Mouse (Mus musculus) lung, embryonic 14.5 days (tissue): ENCODE results near the gene Dnmt1. TPM values are rescaled to one million over a fixed set of nuclear protein-coding genes. Genes with fewer than 3 reads are reported as not detected.
A peak's percentile ranks its signal among the peaks of the same experiment; 100 is the strongest.

ENCODE experiments used
- ATAC-seq: fragments of 200-750 bp; cut with Nextera tagmentation; 2 replicates; pipeline ENCODE4 v1.8.0; 2017; ENCODE audit warnings: mild to moderate bottlenecking, moderate TSS enrichment, moderate library complexity; ENCODE audit not compliant: insufficient read depth
- DNase-seq: peaks from one replicate; pipeline ENCODE4 v3.0.0-alpha.2; 2015
- H3K27ac ChIP-seq: fragments of 300-500 bp; sonication (generic); 2 replicates; pipeline ENCODE4 v1.5.1; 2014; ENCODE audit warnings: low read depth, mild to moderate bottlenecking, moderate library complexity
- H3K27me3 ChIP-seq: fragments of 300-500 bp; sonication (generic); 2 replicates; pipeline ENCODE4 v1.6.1; 2014; ENCODE audit warnings: low read length, control low read depth; ENCODE audit not compliant: insufficient read depth
- H3K36me3 ChIP-seq: fragments of 300-500 bp; sonication (generic); 2 replicates; pipeline ENCODE4 v1.6.1; 2014; ENCODE audit warnings: control low read depth; ENCODE audit not compliant: insufficient read depth
- H3K4me1 ChIP-seq: fragments of 300-500 bp; sonication (generic); 2 replicates; pipeline ENCODE4 v1.6.1; 2014; ENCODE audit warnings: antibody characterized with exemption, control low read depth; ENCODE audit not compliant: insufficient read depth
- H3K4me2 ChIP-seq: fragments of 300-500 bp; sonication (generic); 2 replicates; pipeline ENCODE4 v1.6.1; 2014; ENCODE audit warnings: mild to moderate bottlenecking
- H3K4me3 ChIP-seq: fragments of 300-500 bp; sonication (generic); 2 replicates; pipeline ENCODE4 v1.5.1; 2014; ENCODE audit warnings: low read depth, low read length
- H3K9ac ChIP-seq: fragments of 300-500 bp; sonication (generic); 2 replicates; pipeline ENCODE4 v1.6.1; 2014
- H3K9me3 ChIP-seq: fragments of 300-500 bp; sonication (generic); 2 replicates; pipeline ENCODE4 v1.6.1; 2016; ENCODE audit warnings: low read depth, low read length, control low read depth
- CTCF ChIP-seq: IDR thresholded peaks from 2 replicates; pipeline ENCODE4 v1.5.1; 2016; ENCODE audit warnings: antibody characterized with exemption, low read depth
- WGBS: fragments of 180-500 bp; shearing (Covaris S2); extraction: QIAGEN DNeasy Blood & Tissue Kit; methylation state at CpG from one replicate; pipeline ENCODE4 v1.1.7; 2014; 5-methylcytosine and 5-hydroxymethylcytosine counted together
- polyA plus RNA-seq: library from polyadenylated mRNA; unstranded; fragments of >200 nt; fragmentation: Nextera tagmentation; extraction: Ambion mirVana; gene quantifications from 2 replicates; pipeline ENCODE4 v1.2.1, GENCODE M21; 2014

Dnmt1 gene
- polyA plus RNA-seq: 77.0 and 82.1 TPM in 2 replicates

DNA sequence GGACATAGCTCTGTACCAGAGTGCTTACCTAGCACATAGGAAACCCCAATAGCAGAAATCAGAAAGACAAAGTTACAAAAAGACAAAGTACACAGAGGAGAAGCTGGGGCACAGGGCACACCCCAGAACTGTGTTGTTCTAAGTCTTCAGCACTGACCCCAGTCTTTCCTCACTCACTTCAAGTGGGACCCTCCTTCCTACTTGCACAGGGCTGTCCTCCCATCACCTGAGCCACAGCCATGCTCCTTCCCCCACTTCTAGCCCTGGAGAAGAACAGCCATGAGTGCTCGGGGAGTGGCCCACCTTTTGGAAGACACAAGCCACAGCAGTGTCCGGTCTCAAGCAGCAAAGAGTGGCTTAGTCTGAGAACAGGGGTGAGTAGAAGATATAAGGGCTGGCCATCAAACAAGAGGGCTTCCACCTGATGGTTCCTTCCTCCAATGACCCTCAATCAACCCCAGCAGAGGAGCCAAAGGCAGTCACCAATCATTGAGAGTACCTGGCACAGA, at the start of gene Dnmt1:
Gene Dnmt1 (minus strand): TSS at position 459 of the 509 bp plus-strand sequence.
- Histone ChIP-seq H3K4me3 (no peak within 1 kb of the TSS), H3K9me3 (no peaks in the 10 kb centered on the region), H3K4me2 (no peak within 1 kb of the TSS), H3K27me3 (no peaks in the 10 kb centered on the region), H3K27ac (no peak within 1 kb of the TSS), H3K4me1 (no peaks in the 10 kb centered on the region), H3K9ac (no peak within 1 kb of the TSS), H3K36me3 (peaks cover 10% of the 10 kb centered on the region; the same call in 1 of the 2 replicates)
- 81% methylated on average over 2 of the region's 2 CpGs for WGBS
- ATAC-seq (no peak), DNase-seq (no peak)
- no peak for TF ChIP-seq CTCF

DNA sequence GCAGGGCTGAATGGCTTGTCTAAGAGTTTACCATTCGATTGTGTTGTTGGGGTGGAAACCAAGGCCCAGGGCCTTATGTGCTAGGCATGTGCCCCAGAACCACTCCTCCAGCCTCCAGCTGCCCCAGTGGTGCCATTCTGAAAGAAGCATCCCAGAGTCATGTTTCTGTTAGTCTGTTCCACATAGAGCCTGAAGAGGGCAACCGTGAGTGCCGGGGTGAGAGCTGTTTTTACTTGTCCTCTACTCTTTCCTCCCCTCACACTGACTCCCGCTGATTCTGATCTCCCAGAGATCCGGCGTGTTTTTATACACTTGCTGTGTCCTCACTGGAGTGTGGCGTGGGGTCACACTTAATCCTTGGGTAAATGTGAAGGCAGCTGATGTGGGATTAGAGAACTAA, 48.3 kb upstream of the Dnmt1 start:
- Histone ChIP-seq H3K27me3 (no peaks in the 10 kb centered on the region), H3K4me1 (no peaks in the 10 kb centered on the region), H3K9ac (no peak overlapping the region), H3K27ac (no peak overlapping the region), H3K4me2 (no peak overlapping the region), H3K9me3 (no peaks in the 10 kb centered on the region), H3K4me3 (no peak overlapping the region), H3K36me3 (peaks cover 45% of the 10 kb centered on the region)
- ATAC-seq: no peak
- no peak for DNase-seq
- 79% methylated on average over 7 of the region's 7 CpGs for WGBS
- peak; percentile 21; the same call in 1 of the 2 replicates for TF ChIP-seq CTCF

DNA sequence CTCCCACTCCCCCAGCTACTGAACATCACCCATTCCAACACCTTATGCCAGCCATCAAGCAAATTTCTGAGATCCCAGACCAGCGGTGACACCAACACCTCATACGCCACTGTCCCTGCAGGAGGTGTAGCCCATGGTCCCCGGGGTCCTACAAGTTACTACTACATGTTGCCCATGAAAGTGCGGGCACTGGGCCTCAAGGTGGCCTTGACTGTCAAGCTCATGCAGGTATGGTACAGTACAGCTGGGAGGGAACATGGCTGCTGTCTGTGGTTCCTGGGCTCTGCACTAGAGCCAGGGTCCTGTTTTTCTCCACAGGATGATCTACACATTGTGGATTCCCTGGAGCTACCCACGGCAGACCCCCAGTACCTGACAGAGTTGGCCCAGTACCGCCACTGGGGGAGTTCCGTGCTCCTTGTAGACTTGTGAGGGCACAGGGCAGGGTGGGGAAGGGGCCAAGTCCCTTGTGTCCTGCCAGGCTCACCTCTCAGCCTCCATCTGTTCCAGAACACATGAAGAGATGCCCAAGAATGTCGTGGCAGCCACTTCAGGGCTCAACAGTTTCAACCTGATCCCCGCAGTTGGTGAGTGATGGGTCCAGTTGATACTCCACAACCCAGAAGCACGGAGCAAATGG, 47.7 kb upstream of the Dnmt1 start:
- H3K4me2 ChIP-seq: no peak overlapping the region
- no peak overlapping the region for H3K4me3 ChIP-seq
- H3K9ac ChIP-seq: no peak overlapping the region
- DNase-seq (no peak), ATAC-seq (no peak)
- H3K27me3 ChIP-seq: no peaks in the 10 kb centered on the region
- no peak for TF ChIP-seq CTCF
- H3K4me1 ChIP-seq: no peaks in the 10 kb centered on the region
- 92% methylated on average over 10 of the region's 10 CpGs for WGBS
- H3K9me3 ChIP-seq: no peaks in the 10 kb centered on the region
- peaks cover 45% of the 10 kb centered on the region for H3K36me3 ChIP-seq
- no peak overlapping the region for H3K27ac ChIP-seq

DNA sequence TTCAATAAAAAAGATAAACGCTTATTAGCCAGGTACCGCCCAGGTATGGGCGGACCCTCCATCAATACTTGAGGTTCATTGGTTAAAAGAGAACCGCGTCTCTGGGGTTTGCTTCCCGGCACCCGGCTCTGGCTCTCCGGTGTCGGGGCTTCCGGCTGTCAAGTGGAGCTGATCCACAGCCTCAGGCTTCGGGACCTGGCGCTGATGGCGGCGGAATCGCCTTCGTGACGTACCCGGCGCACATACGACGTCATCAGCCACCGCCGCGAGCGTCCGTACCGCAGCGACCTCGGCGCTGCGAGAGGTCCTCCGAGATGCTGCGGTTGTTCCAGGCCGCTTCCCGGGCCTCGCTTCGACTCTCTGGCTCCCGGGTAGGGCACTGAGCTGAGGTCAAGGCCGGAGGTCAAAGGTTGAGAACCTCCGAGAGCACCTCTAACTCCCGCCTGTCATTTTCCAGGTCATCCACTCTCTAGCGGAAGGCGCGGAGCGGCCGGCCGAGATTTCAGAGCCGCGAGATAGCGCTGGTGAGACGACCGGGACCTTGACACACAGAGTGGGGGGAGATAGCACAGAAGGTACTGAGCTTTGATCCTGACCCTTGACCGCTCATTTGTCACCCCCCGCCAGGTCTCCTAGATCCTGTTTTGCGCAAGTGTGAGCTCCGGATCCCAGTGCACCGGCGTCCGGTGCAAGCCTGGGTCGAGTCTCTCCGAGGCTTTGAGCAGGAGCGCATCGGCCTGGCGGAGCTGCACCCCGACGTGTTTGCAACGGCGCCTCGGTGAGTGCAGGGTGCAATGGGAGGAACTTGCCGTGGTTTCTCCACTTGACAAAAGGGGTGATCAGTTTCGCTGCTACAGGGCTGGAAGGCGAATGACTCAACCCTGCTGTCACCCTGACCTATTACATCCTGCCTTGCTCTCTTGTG, 43.2 kb upstream of the Dnmt1 start, which contains the start of gene Mrpl4:
Gene Mrpl4 (plus strand): TSS at position 112 of the 925 bp plus-strand sequence.
- no peaks in the 10 kb centered on the region for H3K27me3 ChIP-seq
- peaks cover 31% of the 10 kb centered on the region for H3K36me3 ChIP-seq
- TF ChIP-seq CTCF: no peak
- peak within 1 kb of the TSS; percentile 89 for H3K4me2 ChIP-seq
- under 1% methylated on average over 72 of the region's 72 CpGs for WGBS
- peak within 1 kb of the TSS; percentile 78 for H3K4me3 ChIP-seq
- ATAC-seq (peak; percentile 88), DNase-seq (peak; percentile 96)
- no peaks in the 10 kb centered on the region for H3K4me1 ChIP-seq
- H3K9me3 ChIP-seq: no peaks in the 10 kb centered on the region
- H3K27ac ChIP-seq: peak within 1 kb of the TSS; percentile 84
- peak within 1 kb of the TSS; percentile 85 for H3K9ac ChIP-seq

DNA sequence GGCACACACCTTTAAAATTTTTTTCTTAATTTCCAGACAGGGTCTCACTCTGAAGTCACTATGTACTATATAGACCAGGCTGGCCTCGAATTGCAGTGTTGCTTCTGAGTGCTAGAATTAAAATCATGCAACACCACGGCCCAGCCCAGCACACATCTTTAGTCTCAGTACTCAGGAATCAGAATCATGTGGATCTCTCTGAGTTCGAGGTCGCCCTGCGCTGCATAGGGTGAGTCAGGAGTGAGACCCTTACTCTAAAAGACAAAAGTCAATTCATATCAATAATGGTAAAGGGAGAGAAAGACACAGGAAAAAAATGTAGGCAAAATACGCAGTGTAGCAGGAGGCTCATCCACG, 42.6 kb upstream of the Dnmt1 start:
- Histone ChIP-seq H3K4me3 (peak overlapping the region; percentile 78), H3K4me2 (peak overlapping the region; percentile 89), H3K9me3 (no peaks in the 10 kb centered on the region), H3K9ac (peak overlapping the region; percentile 85), H3K36me3 (peaks cover 25% of the 10 kb centered on the region), H3K27ac (peak overlapping the region; percentile 84), H3K27me3 (no peaks in the 10 kb centered on the region), H3K4me1 (no peaks in the 10 kb centered on the region)
- 10% methylated on average over 7 of the region's 7 CpGs for WGBS
- DNase-seq (peak; percentile 33), ATAC-seq (0 out of 2 replicates have a peak, but pooled peaks have one; percentile 24)
- TF ChIP-seq CTCF: no peak

DNA sequence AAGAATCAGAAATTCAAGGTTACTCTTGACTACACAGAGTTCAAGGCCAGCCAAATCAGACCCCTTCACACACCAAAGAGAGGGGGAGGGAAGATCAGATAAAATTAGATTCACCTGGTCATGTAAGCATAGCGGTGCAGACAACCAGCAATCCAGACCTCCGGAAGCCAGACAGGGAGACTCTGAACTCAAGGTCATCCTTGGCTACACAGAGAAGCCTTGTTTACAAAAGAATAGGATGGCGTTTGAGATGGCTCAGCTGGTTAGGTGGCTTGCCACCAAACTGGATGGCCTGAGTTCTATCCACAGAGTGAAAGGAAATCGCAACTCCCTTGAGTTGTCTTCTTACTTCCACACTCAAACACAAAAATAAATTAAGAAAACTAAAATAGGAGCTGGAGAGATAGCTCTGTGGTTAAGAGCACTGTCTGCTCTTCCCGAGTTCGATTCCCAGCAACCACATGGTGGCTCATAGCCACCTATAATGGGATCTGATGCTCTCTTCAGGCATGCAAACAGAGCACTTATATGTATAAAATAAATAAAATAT, 42.0 kb upstream of the Dnmt1 start:
- no peak for ATAC-seq

DNA sequence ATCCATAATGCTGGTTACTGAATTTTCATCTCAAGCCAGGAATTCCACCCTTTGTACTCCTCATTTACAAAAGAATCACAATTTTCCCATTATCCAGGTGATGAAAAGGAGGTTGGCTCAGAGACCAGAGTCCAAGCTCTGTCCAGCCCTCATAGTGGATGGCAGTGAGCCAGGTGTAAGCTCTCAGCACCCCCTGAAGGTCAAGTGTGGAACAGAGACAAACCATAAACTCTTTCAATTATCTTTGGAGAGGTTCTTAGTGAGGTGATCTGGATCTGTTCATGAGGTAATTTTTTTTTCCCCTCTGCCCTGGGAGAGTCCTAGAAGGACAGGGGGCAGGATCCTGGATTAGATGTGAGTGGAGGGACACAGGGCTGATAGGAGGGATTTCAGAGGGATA, 41.1 kb upstream of the Dnmt1 start:
- ATAC-seq: no peak
- H3K4me2 ChIP-seq: no peak overlapping the region
- H3K4me1 ChIP-seq: no peaks in the 10 kb centered on the region
- no peak overlapping the region for H3K27ac ChIP-seq
- no peaks in the 10 kb centered on the region for H3K27me3 ChIP-seq
- H3K4me3 ChIP-seq: no peak overlapping the region
- H3K36me3 ChIP-seq: peaks cover 12% of the 10 kb centered on the region
- no peak overlapping the region; the same call in 1 of the 2 replicates for H3K9ac ChIP-seq
- DNase-seq: peak; percentile 62
- H3K9me3 ChIP-seq: no peaks in the 10 kb centered on the region
- peak; percentile 62 for TF ChIP-seq CTCF

More for the DNA sequence above, 42.0 kb upstream of the Dnmt1 start:
- DNase-seq: no peak
- H3K9me3 ChIP-seq: no peaks in the 10 kb centered on the region
- no peak for TF ChIP-seq CTCF
- no peaks in the 10 kb centered on the region for H3K4me1 ChIP-seq
- H3K36me3 ChIP-seq: peaks cover 20% of the 10 kb centered on the region
- H3K27ac ChIP-seq: no peak overlapping the region
- H3K9ac ChIP-seq: no peak overlapping the region
- peak overlapping the region; percentile 78 for H3K4me3 ChIP-seq
- no peaks in the 10 kb centered on the region for H3K27me3 ChIP-seq
- H3K4me2 ChIP-seq: peak overlapping the region; percentile 89; the same call in 1 of the 2 replicates
- 45% methylated on average over 6 of the region's 6 CpGs for WGBS
